ENCODE assay signal across 24 mouse cellular contexts in genomic region chr14:101914321-101914720, GRCm38 (mm10).
A peak's percentile ranks its signal among the peaks of the same experiment; 100 is the strongest.
DNase-seq lines count a peak whose midpoint lies in the region; ATAC-seq and TF ChIP-seq lines count a peak whose summit lies in the region.
"Had no signal": no experiment of that assay in that cellular context is flagged by ENCODE, and none has a peak within 500 bp of the region (broad histone marks: within the 10 kb centered on the region; RNA-seq: fewer than 3 reads in every experiment).

No protein-coding gene starts in this region.

- H3K4me3 ChIP-seq in midbrain, embryonic 15.5 days: no peak overlapping the region
- H3K4me3 ChIP-seq: embryonic facial prominence, embryonic 13.5 days; erythroblast, embryonic 14.5 days; heart, adult 2 months; heart, embryonic 13.5 days; hindbrain, embryonic 12.5 days; limb, embryonic 12.5 days; midbrain, embryonic 12.5 days had no signal

- no peak for ATAC-seq in midbrain, embryonic 15.5 days (replicated peaks)
- ATAC-seq: forebrain, embryonic 14.5 days had no signal

- no peaks in the 10 kb centered on the region for H3K9me3 ChIP-seq in midbrain, embryonic 15.5 days
- H3K9me3 ChIP-seq: embryonic facial prominence, embryonic 13.5 days; heart, embryonic 13.5 days; hindbrain, embryonic 12.5 days; limb, embryonic 12.5 days; midbrain, embryonic 12.5 days had no signal

- H3K27me3 ChIP-seq in midbrain, embryonic 15.5 days (replicated peaks): no peaks in the 10 kb centered on the region
- H3K27me3 ChIP-seq: embryonic facial prominence, embryonic 13.5 days; heart, embryonic 13.5 days; hindbrain, embryonic 12.5 days; limb, embryonic 12.5 days; midbrain, embryonic 12.5 days had no signal

- no peak for TF ChIP-seq CTCF in brain, embryonic 14.5 days (IDR thresholded peaks at IDR 0.05; ENCODE audit: borderline replicate concordance, extremely low read depth, insufficient read depth, insufficient read length)

- no peaks in the 10 kb centered on the region for H3K36me3 ChIP-seq in midbrain, embryonic 15.5 days (replicated peaks)
- H3K36me3 ChIP-seq: hindbrain, embryonic 12.5 days; midbrain, embryonic 12.5 days had no signal

- H3K4me1 ChIP-seq in midbrain, embryonic 15.5 days: no peaks in the 10 kb centered on the region
- H3K4me1 ChIP-seq: embryonic facial prominence, embryonic 13.5 days; heart, embryonic 13.5 days; hindbrain, embryonic 12.5 days; limb, embryonic 12.5 days; midbrain, embryonic 12.5 days had no signal

- H3K9ac ChIP-seq in midbrain, embryonic 15.5 days: no peak overlapping the region
- H3K9ac ChIP-seq: embryonic facial prominence, embryonic 13.5 days; heart, embryonic 13.5 days; hindbrain, embryonic 12.5 days; limb, embryonic 12.5 days; midbrain, embryonic 12.5 days had no signal

- H3K27ac ChIP-seq in midbrain, embryonic 15.5 days: no peak overlapping the region
- H3K27ac ChIP-seq: embryonic facial prominence, embryonic 13.5 days; heart, adult 2 months; heart, embryonic 13.5 days; hindbrain, embryonic 12.5 days; limb, embryonic 12.5 days; midbrain, embryonic 12.5 days had no signal

- H3K4me2 ChIP-seq in midbrain, embryonic 15.5 days: no peak overlapping the region
- H3K4me2 ChIP-seq: embryonic facial prominence, embryonic 13.5 days; heart, embryonic 13.5 days; hindbrain, embryonic 12.5 days; limb, embryonic 12.5 days; liver, embryonic 11.5 days; midbrain, embryonic 12.5 days had no signal

- TF ChIP-seq POLR2A in brain, embryonic 14.5 days (IDR thresholded peaks at IDR 0.05; ENCODE audit: borderline replicate concordance, extremely low read depth, insufficient read depth, insufficient read length, poor library complexity, severe bottlenecking): no peak

- peak; percentile 60 to 79 for DNase-seq in cerebellum, postnatal 14 days
- no peak for DNase-seq in cerebellum, adult 9-10 months
- peak; percentile 20 for DNase-seq in brain, embryonic 14.5 days (ENCODE audit: low read depth)
- peak; percentile 41 to 66 for DNase-seq in kidney, adult 8-10 months
- DNase-seq in kidney, postnatal 14 days: peak; percentile 52
- DNase-seq in right cerebral cortex, postnatal 10 days (ENCODE audit: low spot score in 2 of 2): no peak
- no peak for DNase-seq in yolk sac, embryonic 10.5 days (ENCODE audit: low spot score)
- DNase-seq: adrenal gland, postnatal 14 days; cerebellum, adult 9-11 months; embryo, embryonic 11 days; gastrocnemius, postnatal 14 days; heart, adult 2 months; heart, postnatal 14 days; lung, adult 18-20 months; lung, postnatal 14 days had no signal

Comparison
In these comparisons a context has a peak if more than half of its experiments do, and no peak if none do; other contexts are left out.
1. DNase-seq: peak in cerebellum, postnatal 14 days (2 of 2), brain, embryonic 14.5 days (single experiment), kidney, adult 8-10 months (2 of 2) and kidney, postnatal 14 days (single experiment); none in cerebellum, adult 9-10 months (single experiment), right cerebral cortex, postnatal 10 days (0 of 2) and yolk sac, embryonic 10.5 days (single experiment).